Mouse (Mus musculus) heart, postnatal 0 days (tissue): ENCODE data around the gene Dclk1.

Source experiments
- CTCF ChIP-seq: IDR thresholded peaks from 2 replicates; pipeline ENCODE4 v1.5.1; 2016; ENCODE audit warnings: antibody characterized with exemption, control low read depth, low read depth
- EP300 ChIP-seq: IDR thresholded peaks from 2 replicates; pipeline ENCODE4 v1.6.1; 2016; ENCODE audit warnings: antibody characterized with exemption, low read depth

DNA sequence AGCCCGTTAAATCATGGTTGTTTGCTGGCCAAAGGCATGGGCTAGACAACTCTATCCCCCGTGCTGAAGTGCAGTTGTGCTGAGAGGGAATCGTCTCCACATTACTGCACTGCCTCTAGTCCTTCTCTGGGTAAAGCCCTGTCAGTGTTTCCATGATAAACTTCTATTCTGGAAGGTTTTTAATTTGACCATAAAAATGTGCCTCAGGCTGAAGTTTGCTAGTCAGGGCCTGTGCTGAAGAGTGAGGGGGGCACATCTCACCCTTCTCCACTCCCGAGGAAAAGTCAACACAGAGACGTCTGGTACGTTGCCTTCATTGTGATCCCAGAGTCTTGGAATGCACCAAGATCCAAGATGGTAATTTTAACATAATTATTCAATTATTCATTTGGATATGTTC is 294.7 kb downstream of the Dclk1 start:
- TF ChIP-seq CTCF: no peak
- no peak for TF ChIP-seq EP300
